Mouse (Mus musculus): ENCODE results near the gene Camk2b.

DNA sequence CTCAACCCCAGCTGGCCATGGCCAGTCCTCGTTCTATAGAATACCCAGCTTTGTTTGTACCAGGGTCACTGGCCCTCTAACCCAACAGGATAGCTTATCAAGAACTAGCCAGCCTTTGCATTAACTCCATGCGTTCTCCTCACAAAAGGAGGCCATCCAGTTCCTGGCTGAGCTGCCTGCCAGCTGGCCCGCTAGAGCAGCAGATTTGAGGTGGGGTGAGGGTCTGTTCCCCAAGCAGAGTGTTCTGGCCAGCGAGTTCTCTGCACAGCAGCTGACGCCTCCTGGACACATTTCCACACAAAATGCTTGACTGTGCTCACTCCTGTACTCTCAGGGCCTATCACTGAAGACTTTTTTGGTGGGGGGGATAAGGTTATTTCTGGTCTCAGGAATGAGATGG is 38.6 kb upstream of the Camk2b start:
- TF ChIP-seq CTCF (IDR thresholded peaks at IDR 0.05; ENCODE audit: low read depth, low read length) (no peak), POLR2A (IDR thresholded peaks at IDR 0.05; ENCODE audit: insufficient read depth, low read length) (no peak), EP300 (IDR thresholded peaks at IDR 0.05; ENCODE audit: insufficient read depth, low read depth, low read length) (no peak)
